Mouse (Mus musculus) kidney, postnatal 0 days (tissue): ENCODE data around the gene Mthfd1. TPM values are rescaled to one million over a fixed set of nuclear protein-coding genes. Genes with fewer than 3 reads are reported as not detected.
A peak's percentile ranks its signal among the peaks of the same experiment; 100 is the strongest.

Experiments
- ATAC-seq: fragments of 200-750 bp; cut with Nextera tagmentation; replicated peaks from 2 replicates; pipeline ENCODE4 v1.8.0; 2017; ENCODE audit warnings: low read depth, moderate number of reproducible peaks, moderate TSS enrichment, moderate library complexity; ENCODE audit not compliant: low FRiP score
- DNase-seq: peaks from one replicate; pipeline ENCODE4 v3.0.0-alpha.2; 2016; ENCODE audit warnings: low spot score
- H3K27ac ChIP-seq: fragments of 300-500 bp; sonication (generic); 2 replicates; pipeline ENCODE4 v1.5.1; 2014; ENCODE audit warnings: mild to moderate bottlenecking
- H3K27me3 ChIP-seq: fragments of 300-500 bp; sonication (generic); 2 replicates; pipeline ENCODE4 v1.6.1; 2014; ENCODE audit warnings: low read length, mixed read lengths; ENCODE audit not compliant: insufficient read depth
- H3K36me3 ChIP-seq: fragments of 300-500 bp; sonication (generic); 2 replicates; pipeline ENCODE4 v1.6.1; 2014; ENCODE audit warnings: low read length, mixed read lengths; ENCODE audit not compliant: insufficient read depth
- H3K4me1 ChIP-seq: fragments of 300-500 bp; sonication (generic); replicated peaks from 2 replicates; pipeline ENCODE4 v1.6.1; 2014; ENCODE audit warnings: antibody characterized with exemption, low read length, mixed read lengths; ENCODE audit not compliant: insufficient read depth
- H3K4me2 ChIP-seq: fragments of 300-500 bp; sonication (generic); 2 replicates; pipeline ENCODE4 v1.6.1; 2014; ENCODE audit warnings: mild to moderate bottlenecking, low read length, moderate library complexity, mixed read lengths
- H3K4me3 ChIP-seq: fragments of 300-500 bp; sonication (generic); replicated peaks from 2 replicates; pipeline ENCODE4 v1.5.1; 2014; ENCODE audit warnings: low read depth, low read length
- H3K9ac ChIP-seq: fragments of 300-500 bp; sonication (generic); 2 replicates; pipeline ENCODE4 v1.6.1; 2014; ENCODE audit warnings: low read depth, low read length
- H3K9me3 ChIP-seq: fragments of 300-500 bp; sonication (generic); replicated peaks from 2 replicates; pipeline ENCODE4 v1.6.1; 2016; ENCODE audit warnings: low read length, inconsistent platforms, mixed read lengths
- CTCF ChIP-seq: IDR thresholded peaks from 2 replicates; pipeline ENCODE4 v1.5.1; 2016; ENCODE audit warnings: antibody characterized with exemption, low read depth, mild to moderate bottlenecking, moderate library complexity
- WGBS: fragments of 180-500 bp; shearing (Covaris S2); extraction: QIAGEN DNeasy Blood & Tissue Kit; methylation state at CpG from one replicate; pipeline ENCODE4 v1.1.7; 2014; 5-methylcytosine and 5-hydroxymethylcytosine counted together
- polyA plus RNA-seq: library from polyadenylated mRNA; unstranded; fragments of >200 nt; fragmentation: Nextera tagmentation; extraction: Ambion mirVana; gene quantifications from 2 replicates; pipeline ENCODE4 v1.2.1, GENCODE M21; 2015

Gene Mthfd1
- polyA plus RNA-seq, 1 experiment from 2014 or later = 94.0 TPM

DNA sequence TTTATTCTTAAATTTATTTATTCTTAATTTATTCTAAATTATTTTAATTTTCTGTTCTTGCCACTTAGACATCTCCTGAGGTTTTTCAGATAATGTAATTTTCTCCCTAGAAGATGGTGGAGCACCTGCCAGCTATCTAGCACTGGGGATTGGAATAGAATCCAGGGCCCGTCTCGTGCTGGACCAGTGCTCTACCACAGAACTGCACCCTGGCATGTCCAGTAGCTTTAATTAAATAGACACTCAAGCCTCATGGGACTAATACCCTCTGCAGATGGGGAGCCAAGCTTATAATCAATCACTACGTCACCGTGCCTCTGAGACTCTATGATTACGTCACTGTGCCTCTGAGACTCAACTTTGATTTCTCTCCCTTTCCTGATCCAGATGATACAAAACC is 33.4 kb downstream of the Mthfd1 start:
- Histone ChIP-seq H3K9me3 (no peaks in the 10 kb centered on the region), H3K36me3 (peaks cover 45% of the 10 kb centered on the region), H3K4me2 (no peak overlapping the region), H3K9ac (no peak overlapping the region), H3K4me1 (no peaks in the 10 kb centered on the region), H3K27me3 (no peaks in the 10 kb centered on the region), H3K4me3 (no peak overlapping the region), H3K27ac (no peak overlapping the region)
- ATAC-seq = no peak
- no peak for DNase-seq
- WGBS = 93% methylated on average over 5 of the region's 5 CpGs
- TF ChIP-seq CTCF = no peak

DNA sequence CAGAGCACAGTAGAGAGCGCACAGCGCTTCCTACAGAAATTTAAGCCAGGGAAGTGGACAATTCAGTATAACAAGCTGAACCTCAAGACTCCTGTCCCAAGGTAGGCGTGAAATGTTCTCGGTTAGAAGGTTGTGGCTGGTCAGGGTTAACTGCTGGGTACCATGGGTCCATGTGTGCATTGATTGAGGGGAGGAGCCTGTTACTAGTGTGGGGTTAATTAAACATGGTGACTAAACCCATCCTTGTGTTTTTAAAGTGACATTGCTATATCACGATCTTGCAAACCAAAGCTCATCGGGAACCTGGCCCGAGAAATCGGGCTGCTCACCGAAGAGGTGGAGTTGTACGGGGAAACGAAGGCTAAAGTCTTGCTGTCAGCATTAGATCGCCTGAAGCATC is 34.3 kb downstream of the Mthfd1 start:
- Histone ChIP-seq H3K36me3 (peaks cover 52% of the 10 kb centered on the region), H3K9me3 (no peaks in the 10 kb centered on the region), H3K4me3 (no peak overlapping the region), H3K27me3 (no peaks in the 10 kb centered on the region), H3K27ac (no peak overlapping the region), H3K4me1 (no peaks in the 10 kb centered on the region), H3K9ac (no peak overlapping the region), H3K4me2 (no peak overlapping the region)
- ATAC-seq = no peak
- no peak for TF ChIP-seq CTCF
- no peak for DNase-seq
- 96% methylated on average over 12 of the region's 12 CpGs for WGBS

DNA sequence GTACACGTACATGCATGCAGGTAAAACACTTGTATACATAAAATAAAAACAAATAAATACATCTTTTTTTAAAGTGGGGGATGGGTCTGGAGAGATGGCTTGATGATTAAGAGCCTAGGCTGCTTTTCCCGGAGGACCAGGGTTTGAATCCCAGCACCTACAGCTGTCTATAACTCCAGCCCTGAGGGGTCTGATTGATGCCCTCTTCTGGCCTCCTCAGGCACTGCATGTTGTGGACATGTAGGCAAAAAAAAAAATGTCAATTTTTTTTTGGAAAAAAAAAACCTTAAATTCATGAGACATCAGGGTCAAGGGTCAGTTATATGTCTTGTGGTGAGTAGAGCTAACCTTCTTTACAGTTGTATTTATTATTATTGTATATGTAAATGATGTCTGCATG is 35.2 kb downstream of the Mthfd1 start:
- peaks cover 54% of the 10 kb centered on the region for H3K36me3 ChIP-seq

DNA sequence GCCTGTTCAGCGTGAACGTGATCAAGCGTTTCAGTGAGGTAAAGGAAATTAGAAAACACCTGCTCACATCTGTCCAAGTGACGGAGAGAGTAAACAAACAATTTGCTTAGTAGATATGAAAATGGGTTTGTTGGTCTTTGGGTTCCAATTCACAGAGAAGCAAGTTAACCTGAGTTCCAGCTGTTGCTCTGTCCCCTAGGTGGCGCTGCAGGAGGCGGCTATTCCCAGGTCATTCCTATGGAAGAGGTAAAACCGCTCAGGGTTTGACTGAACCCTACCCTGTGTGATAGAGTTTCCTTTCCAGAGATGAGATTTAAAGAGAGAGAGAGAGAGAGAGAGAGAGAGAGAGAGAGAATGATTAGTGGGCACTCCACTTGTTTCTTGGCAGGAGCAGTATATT is 38.1 kb downstream of the Mthfd1 start:
- DNase-seq = peak; percentile 79
- Histone ChIP-seq H3K4me2 (no peak overlapping the region), H3K4me3 (no peak overlapping the region), H3K36me3 (peaks cover 57% of the 10 kb centered on the region), H3K4me1 (no peaks in the 10 kb centered on the region), H3K27me3 (no peaks in the 10 kb centered on the region), H3K27ac (no peak overlapping the region), H3K9ac (no peak overlapping the region), H3K9me3 (no peaks in the 10 kb centered on the region)
- TF ChIP-seq CTCF = peak; percentile 84
- 57% methylated on average over 7 of the region's 7 CpGs for WGBS
- ATAC-seq = no peak

More for the DNA sequence above, 35.2 kb downstream of the Mthfd1 start:
- no peak overlapping the region for H3K27ac ChIP-seq
- ATAC-seq (no peak), DNase-seq (no peak)
- H3K4me1 ChIP-seq = no peaks in the 10 kb centered on the region
- TF ChIP-seq CTCF = peak; percentile 50
- 100% methylated on average over 2 of the region's 2 CpGs for WGBS
- H3K9ac ChIP-seq = no peak overlapping the region
- no peaks in the 10 kb centered on the region for H3K9me3 ChIP-seq
- no peak overlapping the region for H3K4me2 ChIP-seq
- no peak overlapping the region for H3K4me3 ChIP-seq
- no peaks in the 10 kb centered on the region for H3K27me3 ChIP-seq

DNA sequence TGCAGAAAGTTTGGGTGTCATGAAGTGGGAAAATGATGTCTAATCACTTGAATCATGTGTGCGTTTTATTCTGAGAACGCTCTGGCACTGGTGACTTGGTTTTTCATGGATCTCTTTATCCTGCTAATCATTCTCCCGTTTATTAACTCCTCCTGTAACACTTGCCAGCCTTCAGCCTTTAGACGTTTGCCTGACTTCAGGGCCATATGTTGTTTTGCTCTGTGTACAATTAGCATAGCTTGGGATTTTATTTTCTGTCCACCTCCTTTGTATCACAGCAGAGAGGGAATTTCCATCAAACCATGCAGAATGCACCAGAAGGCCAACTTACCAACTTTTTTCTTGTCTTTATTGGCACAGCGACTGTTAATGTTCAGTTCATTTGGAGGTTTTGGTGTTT is 42.7 kb downstream of the Mthfd1 start:
- 87% methylated on average over 5 of the region's 5 CpGs for WGBS
- no peak overlapping the region for H3K27ac ChIP-seq
- no peak for DNase-seq
- no peak for ATAC-seq
- H3K36me3 ChIP-seq = peaks cover 33% of the 10 kb centered on the region
- no peaks in the 10 kb centered on the region for H3K27me3 ChIP-seq
- H3K9me3 ChIP-seq = no peaks in the 10 kb centered on the region
- TF ChIP-seq CTCF = no peak
- H3K4me1 ChIP-seq = no peaks in the 10 kb centered on the region
- H3K4me3 ChIP-seq = no peak overlapping the region
- no peak overlapping the region for H3K9ac ChIP-seq
- H3K4me2 ChIP-seq = no peak overlapping the region

DNA sequence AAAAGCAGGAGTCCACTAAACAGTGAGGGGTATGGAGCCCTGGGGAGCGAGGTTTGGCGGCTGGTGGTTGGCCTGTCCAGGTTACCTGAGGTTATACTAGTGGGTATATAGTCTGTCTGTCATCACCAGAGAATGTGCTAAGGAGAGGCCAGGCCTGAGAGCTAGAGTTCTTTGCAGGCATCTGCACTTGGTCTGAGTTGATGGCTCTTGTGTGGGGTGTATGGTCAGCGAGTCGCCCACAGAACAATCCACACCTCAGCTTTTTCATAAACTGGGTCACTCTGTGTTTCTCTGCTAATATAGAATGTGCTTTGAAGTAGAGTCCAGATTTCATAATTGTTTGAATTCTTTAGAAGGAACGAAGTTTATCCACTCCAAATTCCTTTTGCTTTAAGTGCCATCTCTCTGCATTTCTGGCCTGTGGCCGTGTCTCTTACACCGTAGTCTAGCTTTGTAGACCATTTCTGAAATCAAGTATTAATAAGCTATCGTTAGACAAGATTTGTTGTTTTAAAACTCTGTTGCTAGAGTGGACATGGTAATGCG is 44.3 kb downstream of the Mthfd1 start:
- no peak for TF ChIP-seq CTCF
- no peak overlapping the region for H3K27ac ChIP-seq
- ATAC-seq (no peak), DNase-seq (no peak)
- H3K36me3 ChIP-seq = peaks cover 27% of the 10 kb centered on the region
- H3K27me3 ChIP-seq = no peaks in the 10 kb centered on the region
- H3K9me3 ChIP-seq = no peaks in the 10 kb centered on the region
- WGBS = 94% methylated on average over 9 of the region's 9 CpGs
- H3K4me3 ChIP-seq = no peak overlapping the region
- no peak overlapping the region for H3K4me2 ChIP-seq
- H3K9ac ChIP-seq = no peak overlapping the region
- no peaks in the 10 kb centered on the region for H3K4me1 ChIP-seq

DNA sequence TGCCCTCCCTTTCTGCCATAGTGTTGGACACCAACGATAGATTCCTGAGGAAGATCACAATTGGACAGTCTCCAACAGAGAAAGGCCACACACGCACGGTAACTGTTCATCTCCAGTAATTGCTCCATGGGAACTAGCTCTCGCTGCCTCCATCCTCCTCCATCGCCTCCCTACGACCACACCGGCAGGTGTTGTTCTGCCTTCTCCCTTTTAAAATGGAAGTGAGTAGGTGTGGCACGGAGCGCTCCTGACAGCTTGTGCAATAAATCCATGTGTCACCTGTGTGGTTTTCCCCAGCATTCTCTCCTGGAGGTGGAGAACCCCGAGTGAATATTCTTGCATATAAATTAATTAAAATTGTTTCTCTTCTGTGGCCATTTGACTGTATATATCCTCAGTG is 45.3 kb downstream of the Mthfd1 start:
- Histone ChIP-seq H3K9ac (no peak overlapping the region), H3K4me3 (no peak overlapping the region), H3K9me3 (no peaks in the 10 kb centered on the region), H3K4me1 (no peaks in the 10 kb centered on the region), H3K27me3 (no peaks in the 10 kb centered on the region), H3K27ac (no peak overlapping the region), H3K4me2 (no peak overlapping the region), H3K36me3 (peaks cover 26% of the 10 kb centered on the region)
- no peak for DNase-seq
- no peak for ATAC-seq
- WGBS = 86% methylated on average over 10 of the region's 10 CpGs
- TF ChIP-seq CTCF = no peak
